In the genomic region with DNA sequence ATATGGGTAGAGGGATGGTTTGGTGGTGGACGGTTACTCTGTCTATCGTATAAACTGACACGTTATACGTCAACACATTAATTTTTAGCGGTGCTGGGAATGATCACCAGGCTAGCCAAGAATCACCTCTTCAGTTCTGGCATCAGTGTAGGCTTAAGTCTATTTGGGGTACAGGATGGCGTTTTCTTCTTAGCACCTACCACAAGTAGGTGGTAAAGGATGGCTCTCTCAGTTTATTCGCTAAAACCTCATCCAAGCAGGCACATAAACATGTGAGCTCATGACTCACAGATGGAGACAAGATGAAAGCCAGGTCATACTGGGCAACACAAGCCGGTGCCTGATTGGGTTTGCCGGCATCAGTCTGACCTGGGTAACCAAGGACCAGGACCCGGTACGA, we compare ENCODE assay signal across 20 mouse cellular contexts.
A peak's percentile ranks its signal among the peaks of the same experiment; 100 is the strongest.
DNase-seq lines count a peak whose midpoint lies in the region; ATAC-seq and TF ChIP-seq lines count a peak whose summit lies in the region.
"Had no signal": no experiment of that assay in that cellular context is flagged by ENCODE, and none has a peak within 500 bp of the region (broad histone marks: within the 10 kb centered on the region; RNA-seq: fewer than 3 reads in every experiment).

No protein-coding gene starts in this region.

- WGBS in forebrain, embryonic 10.5 days: 96% methylated on average over 11 of the region's 11 CpGs
- WGBS in forebrain, embryonic 16.5 days: 95% methylated on average over 11 of the region's 11 CpGs

- H3K4me3 ChIP-seq in forebrain, embryonic 10.5 days: no peak overlapping the region
- H3K4me3 ChIP-seq in forebrain, embryonic 16.5 days (replicated peaks; ENCODE audit: low read length): no peak overlapping the region
- H3K4me3 ChIP-seq in left cerebral cortex, adult 2 months: no peak overlapping the region
- H3K4me3 ChIP-seq: embryonic facial prominence, embryonic 10.5 days; embryonic facial prominence, embryonic 12.5 days; forebrain, embryonic 12.5 days had no signal

- no peak overlapping the region for H3K27ac ChIP-seq in forebrain, embryonic 10.5 days
- no peak overlapping the region for H3K27ac ChIP-seq in forebrain, embryonic 16.5 days (ENCODE audit: low read length)
- H3K27ac ChIP-seq in left cerebral cortex, adult 2 months: peak overlapping the region; percentile 78
- H3K27ac ChIP-seq: embryonic facial prominence, embryonic 10.5 days; embryonic facial prominence, embryonic 12.5 days; forebrain, embryonic 12.5 days had no signal

- H3K4me1 ChIP-seq in forebrain, embryonic 10.5 days: peaks cover 8% of the 10 kb centered on the region
- 0 out of 2 replicates have a peak, but pooled peaks cover 2% of the 10 kb centered on the region for H3K4me1 ChIP-seq in forebrain, embryonic 16.5 days (replicated peaks; ENCODE audit: control insufficient read depth, insufficient read depth, low read length)

- no peaks in the 10 kb centered on the region for H3K27me3 ChIP-seq in forebrain, embryonic 10.5 days (ENCODE audit: poor library complexity, severe bottlenecking)
- no peaks in the 10 kb centered on the region for H3K27me3 ChIP-seq in forebrain, embryonic 16.5 days (replicated peaks; ENCODE audit: control insufficient read depth, insufficient read depth, low read length)
- H3K27me3 ChIP-seq: embryonic facial prominence, embryonic 12.5 days; forebrain, embryonic 12.5 days had no signal

- H3K9me3 ChIP-seq in forebrain, embryonic 10.5 days: no peaks in the 10 kb centered on the region
- H3K9me3 ChIP-seq in forebrain, embryonic 16.5 days (ENCODE audit: control insufficient read depth, low read length): no peaks in the 10 kb centered on the region
- H3K9me3 ChIP-seq: embryonic facial prominence, embryonic 10.5 days; embryonic facial prominence, embryonic 12.5 days; forebrain, embryonic 12.5 days had no signal

- H3K4me2 ChIP-seq in forebrain, embryonic 16.5 days (ENCODE audit: low read length): no peak overlapping the region
- H3K4me2 ChIP-seq: embryonic facial prominence, embryonic 12.5 days; forebrain, embryonic 12.5 days had no signal

- intact Hi-C loops in left cerebral cortex, adult 2 months (cut with DNase I): loop anchor here (5.0 kb wide), 1 partner anchor 170 kb away; no protein-coding TSS in a partner anchor

- H3K9ac ChIP-seq in forebrain, embryonic 16.5 days (replicated peaks; ENCODE audit: low read depth, low read length): no peak overlapping the region
- H3K9ac ChIP-seq: embryonic facial prominence, embryonic 12.5 days; forebrain, embryonic 12.5 days; forebrain, postnatal 0 days had no signal

- ATAC-seq in forebrain, embryonic 16.5 days: no peak
- ATAC-seq: forebrain, embryonic 14.5 days; forebrain, postnatal 0 days had no signal

- peak; percentile 10 for DNase-seq in forebrain, embryonic 10.5 days (ENCODE audit: extremely low spot score, low spot score)
- no peak for DNase-seq in left cerebral cortex, adult 2 months (ENCODE audit: extremely low spot score in 1 of 2, low spot score in 2 of 2)
- DNase-seq in left cerebral cortex, adult 18-20 months (ENCODE audit: low spot score in 2 of 2): no peak
- DNase-seq in testis, postnatal 10 days (ENCODE audit: low spot score): peak; percentile 36
- no peak for DNase-seq in testis, postnatal 14 days (ENCODE audit: low spot score)
- peak; percentile 72 for DNase-seq in telencephalon, adult 2 months (ENCODE audit: low read depth, low spot score)
- no peak for DNase-seq in kidney, postnatal 10 days
- DNase-seq: adrenal gland, adult 2 months; adrenal gland, postnatal 10 days; adrenal gland, postnatal 25 days; cerebellum, adult 11 months; cerebellum, adult 18-20 months; cerebellum, adult 8-10 months; cerebellum, adult 9-11 months; forebrain, postnatal 0 days had no signal

- TF ChIP-seq CTCF in left cerebral cortex, adult 2 months (IDR thresholded peaks at IDR 0.05): no peak

- no peaks in the 10 kb centered on the region for H3K36me3 ChIP-seq in forebrain, embryonic 10.5 days (replicated peaks)
- no peaks in the 10 kb centered on the region for H3K36me3 ChIP-seq in forebrain, embryonic 16.5 days (ENCODE audit: control insufficient read depth, insufficient read depth)
- H3K36me3 ChIP-seq: embryonic facial prominence, embryonic 10.5 days; embryonic facial prominence, embryonic 12.5 days; forebrain, embryonic 12.5 days had no signal

Comparison
In these comparisons a context has a peak if more than half of its experiments do, and no peak if none do; other contexts are left out.
1. DNase-seq: peak in forebrain, embryonic 10.5 days (single experiment), testis, postnatal 10 days (single experiment) and telencephalon, adult 2 months (single experiment); none in left cerebral cortex, adult 2 months (0 of 2), left cerebral cortex, adult 18-20 months (0 of 2), testis, postnatal 14 days (single experiment) and kidney, postnatal 10 days (single experiment).